Mouse (Mus musculus) forebrain, embryonic 10.5 days (tissue): ENCODE measurements around the gene Srsf1. TPM values are rescaled to one million over a fixed set of nuclear protein-coding genes. Genes with fewer than 3 reads are reported as not detected.

ENCODE experiments used
- DNase-seq: peaks from one replicate; pipeline ENCODE4 v3.0.0-alpha.2; 2017; ENCODE audit warnings: low spot score; ENCODE audit errors: extremely low spot score
- H3K27ac ChIP-seq: fragments of 300-500 bp; sonication (generic); 2 replicates; pipeline ENCODE4 v1.5.1; 2016; ENCODE audit warnings: mild to moderate bottlenecking
- H3K27me3 ChIP-seq: fragments of 300-500 bp; sonication (generic); 2 replicates; pipeline ENCODE4 v1.6.1; 2016; ENCODE audit warnings: mild to moderate bottlenecking; ENCODE audit not compliant: poor library complexity, severe bottlenecking
- H3K36me3 ChIP-seq: fragments of 300-500 bp; sonication (generic); replicated peaks from 2 replicates; pipeline ENCODE4 v1.6.1; 2016; ENCODE audit warnings: mild to moderate bottlenecking, moderate library complexity
- H3K4me1 ChIP-seq: fragments of 300-500 bp; sonication (generic); 2 replicates; pipeline ENCODE4 v1.6.1; 2016
- H3K4me3 ChIP-seq: fragments of 300-500 bp; sonication (generic); 2 replicates; pipeline ENCODE4 v1.5.1; 2016; ENCODE audit warnings: mild to moderate bottlenecking, moderate library complexity
- H3K9me3 ChIP-seq: fragments of 300-500 bp; sonication (generic); 2 replicates; pipeline ENCODE4 v1.6.1; 2016; ENCODE audit warnings: mild to moderate bottlenecking, moderate library complexity
- WGBS: fragments of 180-500 bp; shearing (Covaris S2); methylation state at CpG from one replicate; pipeline ENCODE4 v1.1.7; 2016; 5-methylcytosine and 5-hydroxymethylcytosine counted together
- polyA plus RNA-seq: library from polyadenylated mRNA; unstranded; fragments of >200 nt; fragmentation: Nextera tagmentation; extraction: Ambion mirVana; gene quantifications from 2 replicates; pipeline ENCODE4 v1.2.1, GENCODE M21; 2016

Srsf1 gene
- polyA plus RNA-seq, 1 experiment from 2014 or later, result 404 TPM

DNA sequence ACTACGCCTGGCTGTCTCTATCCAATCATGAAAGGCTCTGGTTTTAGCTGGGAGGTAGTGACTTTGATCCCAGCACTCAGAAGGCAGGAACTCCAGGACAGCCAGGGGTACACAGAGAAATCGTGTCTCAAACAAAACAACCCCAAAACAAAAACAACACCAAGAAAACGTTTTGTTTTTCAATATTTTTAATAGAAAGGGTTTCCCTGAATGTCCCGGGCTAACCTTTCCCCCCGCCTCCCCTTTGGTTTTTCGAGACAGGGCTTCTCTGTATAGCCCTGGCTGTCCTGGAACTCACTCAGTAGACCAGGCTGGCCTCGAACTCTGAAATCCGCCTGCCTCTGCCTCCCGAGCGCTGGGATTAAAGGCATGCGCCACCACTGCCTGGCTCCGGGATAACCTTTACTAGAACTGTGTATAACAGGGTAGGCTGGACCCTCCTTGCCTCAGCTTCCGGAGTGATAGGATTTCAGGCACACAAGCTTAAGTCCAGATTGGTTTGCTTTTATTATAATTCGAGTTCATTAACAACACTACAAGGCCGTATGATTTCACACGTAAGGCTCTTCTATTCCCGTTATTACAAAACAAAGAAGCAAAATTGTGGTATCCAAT is 743 bp upstream of the Srsf1 start:
- Histone ChIP-seq H3K9me3 (no peaks in the 10 kb centered on the region), H3K27ac (peak overlapping the region; percentile 100), H3K4me1 (peaks cover 36% of the 10 kb centered on the region), H3K4me3 (peak overlapping the region; percentile 96), H3K36me3 (peaks cover 52% of the 10 kb centered on the region), H3K27me3 (no peaks in the 10 kb centered on the region)
- no peak for DNase-seq
- WGBS, result 70% methylated on average over 17 of the region's 17 CpGs

DNA sequence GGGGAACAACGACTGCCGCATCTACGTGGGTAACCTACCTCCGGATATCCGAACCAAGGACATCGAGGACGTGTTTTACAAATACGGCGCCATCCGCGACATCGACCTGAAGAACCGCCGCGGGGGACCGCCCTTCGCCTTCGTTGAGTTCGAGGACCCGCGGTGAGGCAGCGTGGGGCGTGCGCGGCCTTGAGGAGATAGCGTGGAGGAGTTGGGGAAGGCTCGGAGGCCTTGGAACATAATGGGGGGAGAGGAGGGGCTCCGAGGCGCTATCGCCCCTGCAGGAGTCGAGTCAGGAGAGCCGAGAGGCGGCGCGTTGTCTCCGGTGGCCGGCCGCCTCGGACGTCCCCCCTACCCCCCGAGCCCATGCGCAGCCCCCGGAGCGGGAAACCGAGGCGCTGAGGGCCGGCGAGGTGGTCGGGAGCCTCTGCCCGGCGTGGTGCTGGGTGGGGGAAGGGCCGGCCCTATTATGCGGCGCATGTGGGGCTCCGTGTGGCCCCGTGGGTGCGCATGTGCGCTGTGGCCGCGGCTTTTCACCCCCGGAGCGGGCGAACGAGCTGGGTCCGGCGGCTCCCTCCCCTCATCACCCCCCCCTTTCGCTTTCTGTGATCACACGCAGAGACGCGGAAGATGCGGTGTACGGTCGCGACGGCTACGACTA is 828 bp downstream of the Srsf1 start:
- Histone ChIP-seq H3K4me1 (peaks cover 39% of the 10 kb centered on the region), H3K27ac (peak overlapping the region; percentile 100), H3K36me3 (peaks cover 52% of the 10 kb centered on the region), H3K4me3 (peak overlapping the region; percentile 96), H3K9me3 (no peaks in the 10 kb centered on the region), H3K27me3 (no peaks in the 10 kb centered on the region)
- under 1% methylated on average over 76 of the region's 76 CpGs for WGBS
- peak; percentile 72 for DNase-seq

- WGBS, result 47% methylated on average over 26 of the region's 26 CpGs
- no peak for DNase-seq
- H3K36me3 ChIP-seq, result peaks cover 58% of the 10 kb centered on the region
Measured at GRCm38 (mm10) chr11:88048961-88049670, 1.9 kb downstream of the Srsf1 start.

DNA sequence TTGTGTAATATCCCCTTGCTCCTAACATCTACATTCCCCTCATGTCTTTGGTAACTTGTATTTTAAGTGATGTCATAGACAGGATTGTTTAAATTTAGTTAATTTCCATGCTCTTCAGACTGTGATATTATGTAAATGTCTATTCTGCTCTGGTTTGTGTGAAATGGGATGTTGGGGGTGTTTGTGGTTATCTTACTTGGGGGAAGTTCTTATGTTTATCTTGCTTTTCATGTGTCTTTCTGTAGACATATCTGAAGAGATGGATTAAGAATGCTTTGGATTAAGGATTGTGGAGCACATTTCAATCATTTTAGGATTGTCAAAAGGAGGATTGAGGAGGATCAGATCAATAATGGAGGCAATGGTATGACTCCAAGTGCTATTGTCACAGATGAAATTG is 2.6 kb downstream of the Srsf1 start:
- Histone ChIP-seq H3K36me3 (peaks cover 64% of the 10 kb centered on the region), H3K27me3 (no peaks in the 10 kb centered on the region), H3K27ac (no peak overlapping the region), H3K9me3 (no peaks in the 10 kb centered on the region), H3K4me1 (peaks cover 39% of the 10 kb centered on the region), H3K4me3 (peak overlapping the region; percentile 96)
- DNase-seq, result no peak

More at GRCm38 (mm10) chr11:88048961-88049670, 1.9 kb downstream of the Srsf1 start:
- Histone ChIP-seq H3K4me3 (peak overlapping the region; percentile 96), H3K27ac (peak overlapping the region; percentile 100), H3K27me3 (no peaks in the 10 kb centered on the region), H3K9me3 (no peaks in the 10 kb centered on the region), H3K4me1 (peaks cover 39% of the 10 kb centered on the region)

DNA sequence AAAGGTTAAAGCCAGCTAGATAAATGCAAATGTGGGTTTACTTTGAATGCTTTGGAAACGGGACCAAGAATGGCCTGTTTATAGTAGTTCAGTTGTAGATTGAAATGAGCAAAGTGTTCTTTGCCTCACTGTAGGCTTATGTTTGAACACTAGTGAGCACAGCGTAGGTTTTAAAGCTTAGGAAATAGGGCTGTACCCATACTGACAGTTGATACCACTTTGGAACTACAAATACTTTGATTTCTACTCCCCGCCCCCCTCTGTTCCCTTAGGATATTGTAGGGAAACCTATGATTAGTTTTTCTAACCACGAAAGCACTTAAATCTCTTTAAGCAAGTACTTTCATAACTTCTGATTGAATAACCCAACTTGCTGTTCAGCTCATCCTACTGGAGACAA is 5.5 kb downstream of the Srsf1 start:
- Histone ChIP-seq H3K9me3 (no peaks in the 10 kb centered on the region), H3K4me3 (no peak overlapping the region), H3K36me3 (peaks cover 74% of the 10 kb centered on the region), H3K27me3 (no peaks in the 10 kb centered on the region), H3K27ac (no peak overlapping the region), H3K4me1 (peaks cover 29% of the 10 kb centered on the region)
- WGBS, result 92% methylated on average over 4 of the region's 4 CpGs
- no peak for DNase-seq

GRCm38 (mm10) chr11:88053821-88054220 is 6.6 kb downstream of the Srsf1 start:
- H3K27me3 ChIP-seq, result no peaks in the 10 kb centered on the region
- H3K9me3 ChIP-seq, result no peaks in the 10 kb centered on the region
- peaks cover 69% of the 10 kb centered on the region for H3K36me3 ChIP-seq
- 70% methylated on average over 3 of the region's 3 CpGs for WGBS
- peaks cover 28% of the 10 kb centered on the region for H3K4me1 ChIP-seq
- no peak overlapping the region for H3K27ac ChIP-seq
- no peak overlapping the region for H3K4me3 ChIP-seq
- DNase-seq, result no peak

- H3K36me3 ChIP-seq, result peaks cover 62% of the 10 kb centered on the region
- 84% methylated on average over 1 of the region's 1 CpGs for WGBS
- H3K4me1 ChIP-seq, result peaks cover 23% of the 10 kb centered on the region
- no peak overlapping the region for H3K4me3 ChIP-seq
- no peaks in the 10 kb centered on the region for H3K9me3 ChIP-seq
- no peak overlapping the region for H3K27ac ChIP-seq
- H3K27me3 ChIP-seq, result no peaks in the 10 kb centered on the region
- DNase-seq, result peak; percentile 44
Measured at GRCm38 (mm10) chr11:88054589-88054988, 7.4 kb downstream of the Srsf1 start.

DNA sequence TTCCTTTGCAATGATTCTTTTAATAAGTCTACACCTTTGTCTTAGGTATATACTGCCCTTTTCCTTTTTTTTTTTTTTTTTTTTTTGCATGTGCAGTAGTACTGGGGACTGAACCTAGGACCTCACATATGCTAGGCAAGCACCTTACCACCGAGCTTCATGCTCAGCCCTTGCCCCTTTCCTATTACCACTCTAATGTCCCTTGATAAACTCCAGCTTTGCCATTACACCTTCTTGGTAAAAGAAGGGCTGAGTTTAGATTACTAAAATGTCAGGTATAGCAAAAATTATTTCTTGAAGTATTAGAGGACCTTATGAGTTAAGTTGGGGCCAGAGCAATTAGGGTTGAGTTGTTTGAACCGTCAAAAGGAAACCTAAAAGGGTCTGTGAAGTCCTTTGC is 8.6 kb downstream of the Srsf1 start:
- WGBS, result 85% methylated on average over 2 of the region's 2 CpGs
- no peak overlapping the region for H3K27ac ChIP-seq
- H3K9me3 ChIP-seq, result no peaks in the 10 kb centered on the region
- H3K4me1 ChIP-seq, result peaks cover 11% of the 10 kb centered on the region
- H3K4me3 ChIP-seq, result no peak overlapping the region
- DNase-seq, result no peak
- peaks cover 50% of the 10 kb centered on the region for H3K36me3 ChIP-seq
- no peaks in the 10 kb centered on the region for H3K27me3 ChIP-seq

GRCm38 (mm10) chr11:88057788-88058187 is 10.6 kb downstream of the Srsf1 start:
- peaks cover 30% of the 10 kb centered on the region for H3K36me3 ChIP-seq
- no peak overlapping the region for H3K27ac ChIP-seq
- 0 out of 2 replicates have a peak, but pooled peaks cover 2% of the 10 kb centered on the region for H3K4me1 ChIP-seq
- 77% methylated on average over 2 of the region's 2 CpGs for WGBS
- DNase-seq, result no peak
- no peak overlapping the region for H3K4me3 ChIP-seq
- H3K9me3 ChIP-seq, result no peaks in the 10 kb centered on the region
- H3K27me3 ChIP-seq, result no peaks in the 10 kb centered on the region

DNA sequence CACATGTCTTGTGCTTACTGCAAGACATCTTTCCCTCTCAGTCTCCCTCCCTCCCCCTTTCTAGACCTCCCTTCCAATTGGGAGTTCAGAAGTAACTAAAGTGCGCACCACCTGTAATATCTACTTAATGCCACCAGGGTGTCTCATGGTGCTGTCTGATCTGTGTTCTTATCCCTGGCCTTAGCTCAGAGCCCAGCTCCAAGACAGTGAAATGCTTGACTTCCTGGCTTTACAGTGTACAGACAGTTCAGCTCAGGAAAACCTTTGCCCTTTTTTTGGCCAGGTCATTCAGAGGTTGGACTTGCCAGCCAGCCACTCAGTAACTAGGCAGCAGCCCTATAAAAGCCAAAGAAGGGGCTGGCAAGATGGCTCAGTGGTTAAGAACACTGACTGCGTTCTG is 12.0 kb downstream of the Srsf1 start:
- Histone ChIP-seq H3K36me3 (peaks cover 16% of the 10 kb centered on the region), H3K27me3 (no peaks in the 10 kb centered on the region), H3K27ac (no peak overlapping the region), H3K4me3 (no peak overlapping the region), H3K4me1 (0 out of 2 replicates have a peak, but pooled peaks cover 2% of the 10 kb centered on the region), H3K9me3 (no peaks in the 10 kb centered on the region)
- 47% methylated on average over 2 of the region's 2 CpGs for whole genome bisulfite sequencing
- no peak for DNase-seq

GRCm38 (mm10) chr11:88061892-88062625 is 14.9 kb downstream of the Srsf1 start:
- no peaks in the 10 kb centered on the region for H3K9me3 ChIP-seq
- no peaks in the 10 kb centered on the region for H3K36me3 ChIP-seq
- no peak for DNase-seq
- H3K4me1 ChIP-seq, result peaks cover 5% of the 10 kb centered on the region
- WGBS, result 76% methylated on average over 2 of the region's 2 CpGs
- H3K27ac ChIP-seq, result no peak overlapping the region
- no peak overlapping the region for H3K4me3 ChIP-seq
- no peaks in the 10 kb centered on the region for H3K27me3 ChIP-seq

GRCm38 (mm10) chr11:88065732-88066131 is 18.6 kb downstream of the Srsf1 start:
- H3K27ac ChIP-seq, result no peak overlapping the region
- H3K27me3 ChIP-seq, result no peaks in the 10 kb centered on the region
- no peak for DNase-seq
- H3K9me3 ChIP-seq, result no peaks in the 10 kb centered on the region
- H3K36me3 ChIP-seq, result no peaks in the 10 kb centered on the region
- peaks cover 24% of the 10 kb centered on the region for H3K4me1 ChIP-seq
- H3K4me3 ChIP-seq, result no peak overlapping the region
